Mouse (Mus musculus): Measurements from ENCODE around the gene Hist3h2ba.

Gene Hist3h2ba

GRCm38 (mm10) chr11:58948542-58949479, at the start of gene Hist3h2ba:
Gene Hist3h2ba, plus strand, starts transcription at chr11:58948920.
- no peak for DNase-seq (ENCODE audit: low spot score in 2 of 2)

GRCm38 (mm10) chr11:58901080-58901479, 47.6 kb upstream of the Hist3h2ba start:
- DNase-seq (ENCODE audit: low spot score in 2 of 2) = no peak

- peak; percentile 95 for DNase-seq (ENCODE audit: low spot score in 2 of 2)
These were observed 45.0 kb upstream of the Hist3h2ba start, which contains the start of gene Zfp39 for GRCm38 (mm10) chr11:58903511-58904409. Gene Zfp39, minus strand, starts transcription at chr11:58904225.

- DNase-seq (ENCODE audit: low spot score in 2 of 2) = no peak
These were observed 44.4 kb upstream of the Hist3h2ba start for GRCm38 (mm10) chr11:58904410-58904718.

GRCm38 (mm10) chr11:58904838-58905237, 43.9 kb upstream of the Hist3h2ba start:
- no peak for DNase-seq (ENCODE audit: low spot score in 2 of 2)

- DNase-seq (ENCODE audit: low spot score in 2 of 2) = no peak
These were observed 34.9 kb upstream of the Hist3h2ba start for GRCm38 (mm10) chr11:58913776-58914175.

GRCm38 (mm10) chr11:58914461-58915028, 34.2 kb upstream of the Hist3h2ba start:
- DNase-seq (ENCODE audit: low spot score in 2 of 2) = no peak

- no peak for DNase-seq (ENCODE audit: low spot score in 2 of 2)
These were observed 31.6 kb upstream of the Hist3h2ba start for GRCm38 (mm10) chr11:58916879-58917744.

GRCm38 (mm10) chr11:58917745-58918366, 30.9 kb upstream of the Hist3h2ba start, which contains the start of gene Btnl10:
Gene Btnl10, plus strand, starts transcription at chr11:58917908.
- DNase-seq (ENCODE audit: low spot score in 2 of 2) = no peak

GRCm38 (mm10) chr11:58918759-58919158, 30.0 kb upstream of the Hist3h2ba start:
- no peak for DNase-seq (ENCODE audit: low spot score in 2 of 2)

GRCm38 (mm10) chr11:58922420-58922819, 26.3 kb upstream of the Hist3h2ba start:
- DNase-seq (ENCODE audit: low spot score in 2 of 2) = no peak

- no peak for DNase-seq (ENCODE audit: low spot score in 2 of 2)
These were observed 22.1 kb upstream of the Hist3h2ba start for GRCm38 (mm10) chr11:58926651-58927050.

GRCm38 (mm10) chr11:58927053-58927452, 21.7 kb upstream of the Hist3h2ba start:
- no peak for DNase-seq (ENCODE audit: low spot score in 2 of 2)

GRCm38 (mm10) chr11:58927790-58928651, 20.7 kb upstream of the Hist3h2ba start:
- no peak for DNase-seq (ENCODE audit: low spot score in 2 of 2)

- no peak for DNase-seq (ENCODE audit: low spot score in 2 of 2)
These were observed 19.7 kb upstream of the Hist3h2ba start for GRCm38 (mm10) chr11:58929055-58929454.

GRCm38 (mm10) chr11:58929641-58930040, 19.1 kb upstream of the Hist3h2ba start:
- no peak for DNase-seq (ENCODE audit: low spot score in 2 of 2)

- no peak for DNase-seq (ENCODE audit: low spot score in 2 of 2)
These were observed 18.5 kb upstream of the Hist3h2ba start for GRCm38 (mm10) chr11:58930254-58930653.

GRCm38 (mm10) chr11:58931576-58931975, 17.1 kb upstream of the Hist3h2ba start:
- DNase-seq (ENCODE audit: low spot score in 2 of 2) = no peak

- DNase-seq (ENCODE audit: low spot score in 2 of 2) = no peak
These were observed 10.8 kb upstream of the Hist3h2ba start for GRCm38 (mm10) chr11:58937909-58938308.
